Mouse (Mus musculus) frontal cortex, adult 2 months (tissue): Measurements from ENCODE around the gene Spcs2. TPM values are rescaled to one million over a fixed set of nuclear protein-coding genes. Genes with fewer than 3 reads are reported as not detected.

Experiments used
- DNase-seq, 2 experiments: peaks; one replicate each; pipeline ENCODE4 v3.0.0; 2022; ENCODE audit warnings: low spot score in 1 of 2; ENCODE audit errors: extremely low spot score in 1 of 2
- polyA plus RNA-seq: library from polyadenylated mRNA; depleted of rRNA; stranded (reverse); fragments of >200 nt; gene quantifications from 2 replicates; pipeline ENCODE4 v1.2.3, GENCODE M21; 2012

Gene Spcs2
- polyA plus RNA-seq, 1 experiment = 83.9 TPM

DNA sequence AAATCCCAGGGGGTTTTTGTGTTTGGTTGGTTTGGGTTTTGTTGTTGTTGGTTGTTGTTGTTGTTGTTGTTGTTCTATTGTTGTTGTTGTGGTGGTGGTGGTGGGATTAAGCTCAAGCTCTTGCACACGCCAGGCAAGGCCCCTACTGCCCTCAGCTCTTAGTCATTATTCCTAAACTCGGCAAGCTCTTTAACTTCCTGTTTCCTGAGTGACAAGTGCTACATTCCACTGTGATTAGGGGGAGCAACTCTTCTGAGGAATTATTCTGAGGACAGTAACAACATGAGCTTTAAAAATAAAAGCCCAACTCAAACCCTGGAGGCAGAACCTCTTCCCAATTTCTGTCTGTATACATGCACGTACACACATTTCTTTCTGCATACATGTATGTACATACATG is 2.0 kb upstream of the Spcs2 start:
- DNase-seq = no peak

DNA sequence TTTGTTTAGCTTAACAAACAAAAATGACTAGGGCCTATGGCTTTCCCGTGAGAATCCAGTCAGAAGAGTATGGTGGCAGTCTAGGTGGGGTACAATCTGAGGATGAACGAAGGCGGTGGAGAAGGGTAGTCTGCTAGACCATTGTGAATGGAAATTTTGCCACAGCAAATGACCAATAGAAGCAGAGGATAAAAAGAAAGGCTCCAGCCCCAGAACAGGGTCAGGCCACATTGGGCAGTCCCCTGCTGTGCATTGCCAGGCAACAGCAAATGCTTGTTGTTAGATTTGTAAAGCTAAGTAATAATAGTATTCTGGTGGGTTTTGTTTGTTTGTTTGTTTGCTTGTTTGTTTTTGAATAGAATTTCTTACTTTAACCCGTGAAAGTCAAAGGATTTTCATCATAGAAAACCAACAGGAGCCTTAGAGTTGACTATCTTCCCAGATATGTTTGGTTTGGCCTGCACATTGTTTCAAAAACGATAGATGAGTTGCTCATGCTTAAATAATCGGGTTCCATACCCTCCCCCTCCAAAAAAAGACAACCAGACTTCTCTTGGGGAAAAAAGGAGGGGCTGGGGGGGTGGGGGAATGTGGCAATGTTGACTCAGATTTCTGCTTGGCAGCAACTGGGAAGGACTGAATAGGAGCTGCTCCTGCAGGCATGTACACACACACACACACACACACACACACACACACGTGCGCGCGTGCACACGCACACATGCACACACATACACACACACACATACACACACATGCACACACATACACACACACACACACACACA is 1.2 kb upstream of the Spcs2 start:
- DNase-seq = no peak

DNA sequence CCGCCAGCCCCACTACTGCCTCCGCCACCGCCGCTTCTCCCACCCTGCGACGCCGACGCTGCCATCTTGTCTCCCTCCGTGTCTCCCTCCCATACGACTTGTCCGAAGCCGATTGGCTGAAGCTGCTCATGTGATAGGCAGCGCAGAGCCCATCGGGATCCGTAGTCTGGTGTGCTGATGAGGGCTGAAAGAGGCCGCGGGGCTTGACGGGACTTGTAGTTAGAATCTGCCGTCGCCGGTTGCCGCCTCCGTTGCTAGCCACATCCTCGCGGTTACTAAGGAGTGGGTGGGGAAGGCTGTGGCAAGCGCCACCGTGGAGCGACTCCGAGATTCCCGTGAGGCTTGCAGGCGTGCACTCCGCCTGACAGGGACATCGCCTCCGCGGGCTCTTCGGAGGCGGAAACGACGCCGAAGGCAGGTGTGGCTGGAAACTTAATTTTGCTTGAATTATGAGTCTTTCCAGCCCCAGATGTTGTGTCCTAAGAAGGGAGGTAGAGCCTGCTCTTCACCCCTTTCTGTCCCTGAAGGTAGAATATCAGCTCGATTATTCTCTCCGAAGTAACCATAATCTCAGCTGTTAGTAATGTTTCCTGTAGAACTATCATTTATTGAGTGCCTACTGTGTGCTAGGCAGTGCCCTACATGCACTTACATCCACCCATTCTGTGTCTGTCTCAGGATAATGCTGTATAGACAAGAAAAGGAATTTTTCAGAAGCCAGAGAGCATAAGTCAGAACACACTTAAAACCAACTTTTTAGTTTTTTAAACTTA is 4.3 kb downstream of the Spcs2 start, which contains the start of gene Xrra1:
Gene Xrra1 (plus strand): TSS at position 304 of the 773 bp plus-strand sequence.
- DNase-seq = peak; percentile 99

DNA sequence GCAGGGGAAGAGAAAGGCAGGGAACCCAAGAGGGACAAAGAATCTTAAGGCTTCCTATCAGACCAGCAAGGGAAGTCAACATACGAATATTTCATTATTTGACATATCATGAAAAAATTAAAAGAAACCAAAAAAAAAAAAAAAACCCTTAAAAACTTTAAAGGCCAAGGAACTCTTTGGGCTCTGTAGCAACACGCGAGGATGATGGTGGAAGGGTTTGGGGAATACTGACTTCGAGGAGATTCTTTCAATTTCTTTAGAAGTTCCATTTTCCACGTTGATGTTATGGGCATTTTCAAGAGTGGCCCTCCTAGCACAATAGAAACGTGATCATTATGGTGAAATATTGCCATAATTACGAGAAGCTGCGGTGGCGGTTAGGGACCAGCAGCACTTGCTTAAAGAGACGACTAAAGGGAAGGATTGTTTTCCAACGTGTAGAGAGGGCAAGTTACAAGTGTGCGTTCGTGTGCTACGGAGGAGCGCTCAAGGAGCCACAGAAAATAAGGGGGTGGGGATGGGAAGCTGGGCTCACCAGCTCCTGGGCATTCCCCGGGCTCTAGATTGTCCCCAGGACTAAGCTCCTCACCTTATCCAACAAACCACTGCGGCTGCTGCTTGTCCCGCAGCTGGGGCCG is 5.0 kb downstream of the Spcs2 start:
- no peak for DNase-seq

DNA sequence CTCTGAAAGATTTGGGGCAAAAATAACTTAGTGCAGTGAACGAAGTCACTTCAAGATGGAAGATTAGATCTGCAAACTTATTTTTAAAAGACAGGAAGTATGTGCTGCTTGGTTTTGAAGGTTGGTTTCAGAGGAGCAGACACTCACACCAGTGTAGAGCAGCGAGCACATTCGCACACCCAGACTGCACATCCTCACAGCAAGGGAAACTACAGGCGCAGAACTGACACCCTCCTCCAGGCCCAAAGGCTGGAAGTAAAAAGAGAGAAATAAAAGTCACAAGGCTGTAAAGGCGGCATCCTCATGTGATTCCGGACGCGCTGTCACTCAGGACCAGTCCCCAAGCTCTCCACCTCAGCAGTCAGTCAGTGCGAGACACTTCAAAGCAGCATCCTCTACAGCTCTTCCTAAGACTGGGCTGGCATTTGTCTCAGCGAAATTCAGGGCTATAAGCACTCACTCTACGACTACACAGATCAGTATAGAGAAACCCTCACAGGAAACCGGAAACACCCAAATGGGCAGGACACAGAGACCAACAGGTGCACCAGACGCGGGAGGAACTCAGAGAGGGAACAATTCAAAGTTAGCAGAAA is 6.9 kb downstream of the Spcs2 start:
- no peak for DNase-seq

DNA sequence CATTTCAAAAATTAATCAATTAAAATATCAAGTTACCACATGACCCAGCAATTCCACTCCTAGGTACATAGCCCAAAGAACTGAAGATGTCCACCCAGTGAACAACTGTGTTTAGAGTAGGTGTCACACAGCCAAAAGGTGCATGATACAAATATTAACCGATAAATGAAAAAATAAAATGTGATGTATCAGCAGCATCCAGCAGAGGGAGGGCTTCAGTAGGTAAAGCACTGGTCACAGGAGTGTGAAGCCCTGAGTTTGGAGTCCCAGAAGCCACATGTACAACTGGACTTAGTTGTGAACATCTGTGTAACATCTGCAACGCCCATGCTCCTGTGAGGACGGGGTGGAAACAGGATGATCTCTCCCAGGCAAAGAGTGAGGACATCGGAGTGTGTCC is 9.0 kb downstream of the Spcs2 start:
- no peak for DNase-seq

DNA sequence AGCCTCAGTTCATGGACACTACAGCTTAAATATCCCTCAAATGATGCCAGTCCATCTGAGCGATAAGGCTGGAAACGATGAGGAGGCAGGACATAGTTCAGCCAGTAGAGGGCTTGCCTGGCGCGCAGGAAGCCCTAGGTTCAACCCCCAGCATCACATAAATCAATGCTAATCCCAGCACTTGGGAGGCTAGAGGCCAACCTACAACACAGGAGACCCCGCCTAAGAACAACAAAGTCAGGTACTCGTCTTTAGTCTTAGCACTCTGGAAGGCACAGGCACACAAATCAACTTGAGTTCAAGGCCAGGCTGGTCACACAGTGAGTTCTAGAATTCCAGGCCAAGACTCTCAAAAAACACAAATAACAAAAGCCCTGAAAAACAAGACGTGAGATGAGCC is 9.9 kb downstream of the Spcs2 start:
- no peak for DNase-seq

DNA sequence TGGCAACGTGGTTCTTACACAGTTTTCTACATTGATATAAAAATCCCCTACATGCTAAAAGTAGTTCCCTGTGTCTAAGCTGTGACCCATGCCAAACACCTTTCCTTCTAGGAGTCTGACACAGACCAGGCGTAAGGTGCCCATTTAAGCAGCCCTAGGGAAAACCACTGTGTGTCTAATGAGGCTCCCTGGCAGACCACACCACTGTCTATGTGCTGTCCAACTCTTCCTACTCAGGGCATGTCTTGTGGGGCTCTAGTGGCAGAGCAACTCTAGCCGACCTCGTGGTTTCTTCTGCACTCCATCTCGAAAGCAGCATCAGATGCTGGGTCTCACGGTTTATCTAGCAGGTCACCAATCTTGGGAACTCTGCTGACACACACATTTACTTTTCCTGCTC is 11.6 kb downstream of the Spcs2 start:
- DNase-seq = no peak

DNA sequence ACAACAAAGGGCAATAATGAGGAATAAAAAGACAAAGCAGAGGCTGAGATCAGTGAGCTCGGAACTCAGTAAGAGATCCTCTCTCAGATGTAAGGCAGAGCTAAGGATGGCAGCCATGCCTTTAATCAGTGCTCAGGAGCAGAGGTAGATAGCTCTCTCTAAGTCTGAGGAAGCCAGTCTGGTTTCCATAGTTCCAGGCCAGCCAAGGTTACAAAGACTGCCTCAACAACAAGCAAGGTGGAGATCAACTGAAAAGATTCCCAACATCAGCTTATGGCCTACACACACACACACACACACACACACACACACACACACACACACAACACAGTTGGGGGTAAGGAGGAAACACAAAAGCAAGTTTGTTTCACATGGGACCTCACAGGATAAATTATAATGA is 12.1 kb downstream of the Spcs2 start:
- no peak for DNase-seq

DNA sequence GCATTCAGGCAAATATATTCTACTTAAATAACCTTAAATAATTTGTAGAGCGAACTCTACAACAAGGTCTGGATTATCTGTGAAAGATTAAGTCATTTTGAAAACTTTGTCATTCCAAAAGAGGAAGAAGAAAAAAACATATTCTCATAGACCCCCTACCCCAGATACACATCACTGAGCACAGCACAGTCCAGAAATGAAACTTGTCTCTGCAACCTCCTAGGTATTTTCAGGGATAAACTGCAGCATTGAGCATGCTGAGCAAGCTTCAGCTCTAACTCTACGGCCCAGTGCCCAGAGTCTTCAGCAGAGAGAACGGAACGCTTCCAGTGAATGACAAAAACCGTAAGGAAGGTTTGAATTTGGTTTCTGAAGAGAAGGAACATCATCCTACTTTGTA is 12.7 kb downstream of the Spcs2 start:
- no peak for DNase-seq

DNA sequence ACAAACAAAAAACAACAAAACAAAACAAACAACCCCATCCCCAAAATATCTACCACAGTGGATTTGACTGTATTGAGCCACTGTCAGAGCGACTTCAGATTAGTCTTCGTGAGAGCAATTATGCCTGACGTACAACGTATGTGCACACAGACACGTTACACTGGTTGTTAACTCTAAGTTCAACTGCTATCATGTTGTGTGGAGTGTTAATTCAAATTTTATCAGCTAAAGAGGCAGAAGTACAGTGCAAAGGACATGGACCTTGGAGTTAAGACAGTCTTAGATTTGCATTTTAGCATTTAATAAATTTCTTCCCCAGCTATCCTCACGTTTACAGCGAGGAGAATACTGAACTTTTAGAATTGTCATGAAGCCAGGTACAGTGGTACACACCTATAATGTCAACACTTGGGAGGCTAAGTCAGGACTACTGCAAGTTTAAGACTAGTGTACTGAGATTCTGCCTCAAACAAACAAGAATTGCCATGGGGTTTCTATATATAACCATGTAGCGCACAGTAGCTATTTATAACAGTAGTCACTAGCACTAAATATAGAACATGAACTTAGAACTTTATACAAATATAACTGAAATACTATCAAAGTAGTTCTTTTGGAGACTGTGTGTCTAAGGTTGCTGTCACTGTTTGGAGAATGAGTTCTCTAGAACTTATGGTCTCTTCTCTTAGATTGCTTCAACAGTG is 17.6 kb downstream of the Spcs2 start:
- no peak for DNase-seq

DNA sequence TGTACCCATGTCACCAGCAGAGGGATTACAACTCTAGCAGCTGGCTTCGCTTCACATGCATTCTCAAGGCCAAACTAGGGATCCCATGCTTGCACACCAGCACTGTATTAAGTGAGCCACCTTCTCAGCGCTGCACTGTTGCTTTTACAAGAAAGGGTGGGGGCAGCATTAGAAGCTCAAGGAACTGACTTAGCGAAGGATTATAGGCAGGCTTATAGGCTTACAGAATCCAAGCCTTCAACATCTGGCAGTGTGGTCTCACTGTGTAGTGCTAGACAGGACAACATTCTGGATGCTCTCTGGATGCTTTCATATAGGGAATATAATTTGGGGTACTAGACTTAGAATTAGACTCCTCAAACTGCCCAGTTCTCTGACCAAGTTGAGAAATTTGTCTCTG is 25.0 kb downstream of the Spcs2 start:
- no peak for DNase-seq

DNA sequence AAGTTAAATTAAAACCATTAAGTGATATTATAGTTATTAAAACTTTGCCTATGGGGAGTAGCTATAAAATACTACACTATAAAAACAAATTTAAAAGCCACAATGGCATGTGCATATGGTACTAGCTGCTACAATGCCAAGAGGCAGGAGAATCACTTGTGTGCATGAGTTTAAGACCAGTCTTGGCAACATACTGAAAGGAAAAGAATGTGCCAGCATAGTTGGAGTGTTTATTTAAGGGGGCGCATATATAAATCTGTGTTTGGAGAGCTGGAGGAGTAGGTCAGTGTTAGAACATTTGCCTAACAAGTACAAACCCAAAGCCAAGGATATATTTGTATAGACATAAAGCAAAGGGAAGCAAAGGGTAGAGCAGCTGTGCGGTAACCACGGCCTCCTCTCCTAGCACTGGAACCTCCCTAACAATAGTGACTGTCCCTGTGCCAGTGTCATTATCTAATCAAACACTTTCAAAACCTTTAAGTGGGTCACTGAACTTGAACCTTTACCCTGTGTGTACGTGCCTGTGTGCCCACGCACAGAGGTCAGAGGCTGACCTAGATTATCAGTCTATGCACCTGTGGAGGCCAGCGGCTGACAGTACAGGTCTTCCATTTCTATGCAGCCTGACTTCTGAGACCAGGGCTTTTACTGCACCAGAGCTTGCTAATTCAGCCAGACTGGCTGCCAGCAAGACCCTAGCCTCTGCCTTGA is 25.7 kb downstream of the Spcs2 start:
- no peak for DNase-seq

DNA sequence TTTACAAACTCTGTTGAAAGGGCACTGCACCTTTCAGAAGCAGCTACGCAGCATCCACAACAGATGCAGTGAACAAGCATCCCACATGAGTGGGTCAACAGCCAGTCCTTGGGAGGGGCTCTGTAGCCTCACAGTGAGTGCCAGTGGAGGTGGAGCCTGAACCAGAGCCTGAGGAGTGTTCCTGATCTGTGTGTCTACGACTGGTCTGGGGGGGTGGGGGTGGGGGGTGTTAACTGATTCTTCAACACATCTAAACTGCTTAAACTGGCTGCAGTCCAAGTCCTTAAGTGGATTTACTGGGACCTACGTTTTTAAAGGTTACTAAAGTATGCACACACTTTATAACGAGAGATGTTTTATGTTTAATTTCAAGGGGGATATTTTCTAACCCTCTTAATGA is 26.5 kb downstream of the Spcs2 start:
- DNase-seq = no peak

DNA sequence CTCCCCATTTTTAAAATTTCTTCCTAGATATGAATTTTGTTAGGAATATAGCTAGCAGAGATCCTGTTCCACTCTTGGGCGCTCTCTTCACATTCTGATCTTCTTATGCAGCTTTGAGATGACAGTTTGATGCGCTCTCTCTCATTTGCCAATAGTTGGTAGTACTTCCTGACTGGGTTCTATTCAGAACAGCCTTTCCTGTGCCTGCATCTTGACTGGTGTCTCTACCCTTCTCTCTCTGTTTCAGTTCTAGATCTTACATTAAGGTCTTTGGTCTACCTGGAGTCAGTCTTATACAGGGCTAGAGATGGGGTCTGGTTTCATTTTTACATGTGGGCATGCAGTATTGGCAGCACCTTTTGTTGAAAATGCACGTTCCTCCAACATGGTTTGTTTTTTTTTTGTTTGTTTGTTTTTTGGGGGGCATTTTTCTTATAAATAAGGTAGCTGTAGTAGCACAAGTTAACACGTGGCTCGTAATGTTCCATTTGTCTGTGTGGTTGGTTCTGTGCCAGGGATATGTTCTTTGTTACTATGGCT is 28.9 kb downstream of the Spcs2 start:
- no peak for DNase-seq

DNA sequence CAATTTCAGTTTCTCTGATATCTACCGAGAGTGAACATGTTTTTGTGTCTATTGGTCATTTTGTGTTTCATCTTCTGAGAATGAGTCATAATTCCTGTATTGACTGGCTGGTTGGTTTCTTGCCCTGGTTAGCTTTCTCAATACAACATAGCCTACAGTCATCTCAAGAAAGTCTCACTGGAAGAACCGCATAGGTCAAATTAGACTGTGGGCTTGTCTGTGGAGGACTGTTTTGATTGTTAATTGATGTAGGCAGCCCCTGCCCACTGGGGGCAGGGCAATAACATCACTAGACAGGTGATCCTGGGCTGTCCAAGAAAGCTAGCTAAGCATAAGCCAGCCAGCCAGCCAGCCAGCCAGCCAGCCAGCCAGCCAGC is 29.4 kb downstream of the Spcs2 start:
- no peak for DNase-seq

DNA sequence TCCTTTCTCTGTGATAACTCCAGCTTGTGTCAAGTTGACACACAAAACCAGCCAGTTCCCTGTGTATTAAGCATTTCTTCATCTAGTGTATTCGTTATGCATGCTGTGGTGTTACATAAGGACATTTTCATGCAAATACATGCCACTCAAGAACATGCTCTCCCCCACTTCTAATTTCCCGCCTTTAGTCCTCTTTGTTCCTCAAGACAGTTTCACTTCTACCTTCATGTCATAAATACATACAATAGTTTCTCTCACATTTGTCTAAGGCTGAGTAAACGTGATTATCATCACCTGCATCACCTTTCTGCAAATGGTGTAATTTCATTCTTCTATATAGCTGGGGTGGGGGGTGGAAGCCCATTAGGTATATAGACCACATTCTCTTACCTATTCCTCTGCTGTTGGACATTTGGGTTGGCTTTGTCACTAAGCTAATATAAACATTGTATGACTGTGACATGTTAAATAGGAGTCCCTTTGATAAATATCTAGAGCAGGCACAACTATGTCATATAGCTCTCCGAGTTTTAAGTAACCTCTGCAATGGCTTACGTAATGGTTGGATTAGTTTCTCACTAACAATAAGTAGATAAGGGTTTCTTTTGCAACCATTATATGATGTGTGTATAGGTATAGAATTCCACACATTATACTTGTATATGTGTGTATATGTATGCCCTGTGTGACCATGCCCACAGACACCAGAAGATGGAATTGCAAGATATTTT is 30.0 kb downstream of the Spcs2 start:
- DNase-seq = no peak

DNA sequence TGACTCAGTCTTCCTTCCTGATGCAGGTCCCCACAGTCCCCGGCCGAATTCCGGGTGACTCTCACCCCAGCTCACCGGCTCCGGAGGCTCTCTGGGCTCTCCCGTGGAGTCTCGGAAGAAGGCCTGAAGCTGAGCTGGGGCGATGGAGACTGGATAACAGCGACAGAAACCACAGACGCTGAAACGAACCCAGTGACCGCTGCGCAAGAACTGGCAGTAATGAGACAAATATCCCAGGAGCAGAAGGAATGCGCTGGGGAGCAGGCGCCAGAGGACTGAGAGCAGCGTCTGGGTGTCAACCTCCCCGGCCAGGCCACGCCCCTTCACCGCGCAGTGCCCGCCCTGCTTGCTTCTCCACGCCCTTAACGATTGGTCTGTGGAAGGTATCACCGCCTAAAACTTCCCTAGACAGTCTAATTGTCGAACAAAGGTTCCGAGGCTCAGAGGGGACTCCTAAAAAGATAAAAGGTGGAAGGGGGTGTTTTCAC is 35.1 kb downstream of the Spcs2 start, which contains the start of gene Neu3:
Gene Neu3 (minus strand): TSS at position 335 of the 488 bp plus-strand sequence.
- peak; percentile 75 to 93 for DNase-seq

DNA sequence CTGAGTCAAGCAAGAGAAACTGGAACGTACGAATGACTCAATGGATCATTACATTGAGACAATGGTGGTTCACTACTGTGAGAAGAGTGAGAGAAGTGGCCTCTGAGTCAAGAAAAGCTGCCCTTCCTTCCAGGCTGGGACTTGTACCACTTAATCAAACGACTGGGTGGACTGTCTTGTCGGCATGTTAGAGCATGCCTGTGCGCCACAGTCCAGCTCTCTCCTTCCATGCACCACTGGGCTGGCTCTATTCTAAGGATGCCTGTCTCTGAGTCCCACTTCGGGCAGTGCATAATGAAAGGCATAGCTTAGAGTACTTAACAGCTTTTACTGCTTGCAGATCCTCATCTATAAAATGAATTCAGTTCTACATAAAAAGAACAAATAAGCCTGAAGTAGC is 37.2 kb downstream of the Spcs2 start:
- DNase-seq = no peak
